Mouse (Mus musculus): ENCODE measurements around the gene Mlec.

- no peak for TF ChIP-seq POLR2A (IDR thresholded peaks at IDR 0.05; ENCODE audit: borderline replicate concordance, control insufficient read depth, low read depth, low read length)
- TF ChIP-seq CTCF (IDR thresholded peaks at IDR 0.05; ENCODE audit: control insufficient read depth, insufficient read depth, low read length) = no peak
Observed at GRCm38 (mm10) chr5:115168641-115169415, 10.8 kb upstream of the Mlec start.
